Mouse (Mus musculus) brain, embryonic 18.5 days (tissue): Measurements from ENCODE around the gene Pak2.

Source experiments
- DNase-seq: peaks from one replicate; pipeline ENCODE4 v3.0.0-alpha.2; 2012; ENCODE audit warnings: low read depth, low spot score

The Pak2 gene

GRCm38 (mm10) chr16:32002509-32003477, 76.3 kb downstream of the Pak2 start, which contains the start of gene Senp5:
Gene Senp5 (minus strand): TSS chr16:32003287.
- peak; percentile 83 for DNase-seq

GRCm38 (mm10) chr16:31996371-31996770, 82.8 kb downstream of the Pak2 start:
- DNase-seq: no peak

GRCm38 (mm10) chr16:31993946-31994345, 85.2 kb downstream of the Pak2 start:
- no peak for DNase-seq

- no peak for DNase-seq
Observed at GRCm38 (mm10) chr16:31993195-31993594, 85.9 kb downstream of the Pak2 start.

- no peak for DNase-seq
Observed at GRCm38 (mm10) chr16:31992039-31992438, 87.1 kb downstream of the Pak2 start.

- DNase-seq: no peak
Observed at GRCm38 (mm10) chr16:31980946-31981345, 98.2 kb downstream of the Pak2 start.

GRCm38 (mm10) chr16:31979501-31979900, 99.6 kb downstream of the Pak2 start:
- no peak for DNase-seq

GRCm38 (mm10) chr16:31975258-31975657, 103.9 kb downstream of the Pak2 start:
- no peak for DNase-seq
